Mouse (Mus musculus) embryonic facial prominence, embryonic 14.5 days (tissue): ENCODE measurements around the gene Madd. TPM values are rescaled to one million over a fixed set of nuclear protein-coding genes. Genes with fewer than 3 reads are reported as not detected.
A peak's percentile ranks its signal among the peaks of the same experiment; 100 is the strongest.
"Not testable (repeated sequence)": the region's sequence is repeated elsewhere in the genome, so short reads cannot be mapped to it uniquely, and the experiment has no call there.

Experiments used
- ATAC-seq: fragments of 200-750 bp; cut with Nextera tagmentation; 2 replicates; pipeline ENCODE4 v1.8.0; 2017; ENCODE audit warnings: low read depth, moderate number of reproducible peaks, moderate TSS enrichment
- DNase-seq: peaks from one replicate; pipeline ENCODE4 v3.0.0-alpha.2; 2015; ENCODE audit warnings: low spot score
- H3K27ac ChIP-seq: fragments of 300-500 bp; sonication (generic); replicated peaks from 2 replicates; pipeline ENCODE4 v1.5.1; 2014; ENCODE audit warnings: low read depth, mild to moderate bottlenecking, low read length, moderate library complexity
- H3K27me3 ChIP-seq: fragments of 300-500 bp; sonication (generic); replicated peaks from 2 replicates; pipeline ENCODE4 v1.6.1; 2014; ENCODE audit warnings: low read length; ENCODE audit not compliant: control insufficient read depth, insufficient read depth
- H3K36me3 ChIP-seq: fragments of 300-500 bp; sonication (generic); 2 replicates; pipeline ENCODE4 v1.6.1; 2014; ENCODE audit warnings: low read length, mixed read lengths; ENCODE audit not compliant: control insufficient read depth, insufficient read depth
- H3K4me1 ChIP-seq: fragments of 300-500 bp; sonication (generic); 2 replicates; pipeline ENCODE4 v1.6.1; 2014; ENCODE audit warnings: antibody characterized with exemption, low read length; ENCODE audit not compliant: control insufficient read depth, insufficient read depth
- H3K4me2 ChIP-seq: fragments of 300-500 bp; sonication (generic); 2 replicates; pipeline ENCODE4 v1.6.1; 2014; ENCODE audit warnings: low read depth, mild to moderate bottlenecking, low read length, moderate library complexity, mixed read lengths
- H3K4me3 ChIP-seq: fragments of 300-500 bp; sonication (generic); 2 replicates; pipeline ENCODE4 v1.5.1; 2014; ENCODE audit warnings: low read depth, mild to moderate bottlenecking, low read length
- H3K9ac ChIP-seq: fragments of 300-500 bp; sonication (generic); 2 replicates; pipeline ENCODE4 v1.6.1; 2014; ENCODE audit warnings: low read depth, mild to moderate bottlenecking, low read length, moderate library complexity, mixed read lengths
- H3K9me3 ChIP-seq: fragments of 300-500 bp; sonication (generic); 2 replicates; pipeline ENCODE4 v1.6.1; 2016; ENCODE audit warnings: low read length; ENCODE audit not compliant: control insufficient read depth
- WGBS: fragments of 180-500 bp; shearing (Covaris S2); extraction: QIAGEN DNeasy Blood & Tissue Kit; methylation state at CpG from one replicate; pipeline ENCODE4 v1.1.7; 2014; 5-methylcytosine and 5-hydroxymethylcytosine counted together
- polyA plus RNA-seq: library from polyadenylated mRNA; unstranded; fragments of >200 nt; fragmentation: Nextera tagmentation; extraction: Ambion mirVana; gene quantifications from 2 replicates; pipeline ENCODE4 v1.2.1, GENCODE M21; 2014

Madd gene
- polyA plus RNA-seq, 1 experiment from 2014 or later: 7.9 TPM

GRCm38 (mm10) chr2:91117585-91118275 lies 65.9 kb downstream of the Madd start, which contains the start of gene Mybpc3:
TSS of gene Mybpc3 (plus strand) at chr2:91118144.
- DNase-seq: no peak
- peaks cover 4% of the 10 kb centered on the region; the same call in 1 of the 2 replicates for H3K4me1 ChIP-seq
- WGBS: 82% methylated on average over 11 of the region's 11 CpGs

DNA sequence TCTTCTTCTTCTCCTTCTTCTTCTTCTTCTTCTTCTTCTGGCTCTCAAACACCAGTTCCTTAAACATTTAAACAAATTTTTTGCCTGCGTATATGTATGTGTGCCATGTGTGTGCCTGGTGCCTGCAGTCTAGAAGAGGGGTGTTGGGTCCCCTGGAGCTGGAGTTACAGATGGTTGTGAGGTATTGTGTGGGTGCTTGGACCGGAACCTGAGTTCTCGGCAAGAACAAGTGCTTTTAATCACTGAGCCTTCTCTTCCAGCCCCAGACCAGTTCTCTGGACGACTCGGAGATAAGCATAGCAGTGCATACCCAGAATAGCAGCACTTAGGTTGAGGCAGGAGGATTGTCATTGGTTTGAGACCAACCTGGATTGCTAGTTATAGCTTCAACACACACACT lies 66.8 kb downstream of the Madd start:
- H3K4me1 ChIP-seq: peaks cover 4% of the 10 kb centered on the region; the same call in 1 of the 2 replicates
- no peaks in the 10 kb centered on the region for H3K36me3 ChIP-seq
- no peak overlapping the region for H3K9ac ChIP-seq
- 83% methylated on average over 5 of the region's 5 CpGs for WGBS
- H3K9me3 ChIP-seq: no peaks in the 10 kb centered on the region
- ATAC-seq (no peak), DNase-seq (no peak)
- H3K27me3 ChIP-seq: no peaks in the 10 kb centered on the region; the same call in 1 of the 2 replicates
- no peak overlapping the region for H3K27ac ChIP-seq
- H3K4me2 ChIP-seq: no peak overlapping the region
- no peak overlapping the region for H3K4me3 ChIP-seq

More at GRCm38 (mm10) chr2:91117585-91118275, 65.9 kb downstream of the Madd start, which contains the start of gene Mybpc3:
- Histone ChIP-seq H3K9ac (no peak within 1 kb of the TSS), H3K4me2 (no peak within 1 kb of the TSS), H3K27me3 (no peaks in the 10 kb centered on the region; the same call in 1 of the 2 replicates), H3K9me3 (no peaks in the 10 kb centered on the region), H3K36me3 (no peaks in the 10 kb centered on the region), H3K4me3 (no peak within 1 kb of the TSS), H3K27ac (no peak within 1 kb of the TSS)
- no peak for ATAC-seq

- no peak for DNase-seq
- H3K4me3 ChIP-seq: peak overlapping the region; percentile 48
Observed at GRCm38 (mm10) chr2:91115578-91115970, 68.1 kb downstream of the Madd start.

GRCm38 (mm10) chr2:91114781-91115577 lies 68.7 kb downstream of the Madd start:
- Histone ChIP-seq H3K27ac (no peak overlapping the region), H3K4me2 (peak overlapping the region; percentile 94), H3K4me1 (peaks cover 4% of the 10 kb centered on the region; the same call in 1 of the 2 replicates), H3K4me3 (peak overlapping the region; percentile 48), H3K36me3 (no peaks in the 10 kb centered on the region), H3K27me3 (no peaks in the 10 kb centered on the region), H3K9me3 (no peaks in the 10 kb centered on the region), H3K9ac (peak overlapping the region; percentile 78)
- WGBS: 15% methylated on average over 30 of the region's 42 CpGs
- peak; percentile 93 for DNase-seq
- ATAC-seq: peak; percentile 81

More at GRCm38 (mm10) chr2:91115578-91115970, 68.1 kb downstream of the Madd start:
- Histone ChIP-seq H3K4me2 (peak overlapping the region; percentile 94), H3K9ac (peak overlapping the region; percentile 78), H3K27ac (no peak overlapping the region), H3K4me1 (peaks cover 4% of the 10 kb centered on the region; the same call in 1 of the 2 replicates), H3K9me3 (no peaks in the 10 kb centered on the region), H3K36me3 (no peaks in the 10 kb centered on the region), H3K27me3 (no peaks in the 10 kb centered on the region)
- ATAC-seq: no peak
- 34% methylated on average over 11 of the region's 12 CpGs for WGBS

GRCm38 (mm10) chr2:91113852-91114251 lies 69.8 kb downstream of the Madd start:
- Histone ChIP-seq H3K27ac (no peak overlapping the region), H3K9ac (no peak overlapping the region), H3K27me3 (no peaks in the 10 kb centered on the region), H3K36me3 (no peaks in the 10 kb centered on the region), H3K4me3 (no peak overlapping the region), H3K4me2 (no peak overlapping the region), H3K9me3 (no peaks in the 10 kb centered on the region), H3K4me1 (peaks cover 4% of the 10 kb centered on the region; the same call in 1 of the 2 replicates)
- WGBS: 73% methylated on average over 6 of the region's 6 CpGs
- no peak for ATAC-seq
- no peak for DNase-seq

DNA sequence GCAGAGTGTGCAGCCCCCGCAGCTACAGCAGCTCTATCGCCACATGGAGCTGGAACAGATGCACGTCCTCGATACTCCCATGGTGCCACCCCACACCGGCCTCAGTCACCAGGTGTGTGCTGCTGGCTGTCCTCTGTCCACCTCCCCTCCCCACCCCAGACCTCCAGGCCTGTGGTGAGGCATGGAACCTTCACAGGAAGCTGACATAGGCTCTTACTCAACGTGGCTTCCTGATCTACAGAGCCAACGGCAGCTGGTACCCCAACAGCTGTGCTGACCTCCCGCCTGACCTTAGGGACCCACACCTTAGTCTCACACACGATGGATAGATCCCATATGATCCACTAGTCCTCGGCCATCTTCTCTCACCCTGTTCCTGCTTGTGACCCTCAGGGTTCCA lies 70.3 kb downstream of the Madd start:
- Histone ChIP-seq H3K27me3 (no peaks in the 10 kb centered on the region), H3K9me3 (no peaks in the 10 kb centered on the region), H3K4me1 (peaks cover 4% of the 10 kb centered on the region; the same call in 1 of the 2 replicates), H3K4me3 (no peak overlapping the region), H3K36me3 (no peaks in the 10 kb centered on the region), H3K9ac (no peak overlapping the region), H3K27ac (no peak overlapping the region), H3K4me2 (no peak overlapping the region)
- ATAC-seq (no peak), DNase-seq (no peak)
- 71% methylated on average over 10 of the region's 10 CpGs for WGBS

- ATAC-seq: no peak
- peak; percentile 21 for DNase-seq
- Histone ChIP-seq H3K4me1 (peaks cover 4% of the 10 kb centered on the region; the same call in 1 of the 2 replicates), H3K4me2 (no peak overlapping the region), H3K27me3 (no peaks in the 10 kb centered on the region), H3K4me3 (no peak overlapping the region), H3K27ac (no peak overlapping the region), H3K9me3 (no peaks in the 10 kb centered on the region), H3K9ac (no peak overlapping the region), H3K36me3 (no peaks in the 10 kb centered on the region)
- 33% methylated on average over 4 of the region's 4 CpGs for WGBS
Observed at GRCm38 (mm10) chr2:91112491-91112890, 71.1 kb downstream of the Madd start.

- not testable (repeated sequence) for H3K27me3 ChIP-seq, H3K9ac ChIP-seq, H3K9me3 ChIP-seq, H3K4me2 ChIP-seq, H3K27ac ChIP-seq, H3K4me3 ChIP-seq, H3K4me1 ChIP-seq, ATAC-seq, DNase-seq, H3K36me3 ChIP-seq
- 86% methylated on average over 3 of the region's 3 CpGs for WGBS
Observed at GRCm38 (mm10) chr2:91111832-91112231, 71.8 kb downstream of the Madd start.
